Mouse (Mus musculus) gastrocnemius, adult 2 months (tissue): Measurements from ENCODE around the gene Galnt2. TPM values are rescaled to one million over a fixed set of nuclear protein-coding genes. Genes with fewer than 3 reads are reported as not detected.

Experiments used
- DNase-seq: peaks from one replicate; pipeline ENCODE4 v3.0.0; 2022
- H3K27ac ChIP-seq: fragments of 200-600 bp; 2 replicates; pipeline ENCODE4 v1.8.1; 2022; ENCODE audit warnings: mild to moderate bottlenecking
- H3K4me3 ChIP-seq: fragments of 200-600 bp; 2 replicates; pipeline ENCODE4 v1.8.1; 2022; ENCODE audit warnings: mild to moderate bottlenecking, moderate library complexity
- CTCF ChIP-seq: fragments of 200-600 bp; IDR thresholded peaks from 2 replicates; pipeline ENCODE4 v1.8.1; 2022; ENCODE audit warnings: antibody characterized with exemption, mild to moderate bottlenecking, moderate library complexity
- intact Hi-C: fragments of 180-260 bp; cut with DNase I; formaldehyde crosslinking; loops from one replicate; pipeline ENCODE4 v1.15.1; 2025
- total RNA-seq, 2 experiments: library from RNA; stranded (reverse); gene quantifications; 2 replicates each; pipeline ENCODE4 v1.2.3; 2021

Galnt2 gene
- total RNA-seq, 2 experiments from 2014 or later, result 35.6 to 37.2 TPM

- DNase-seq, result peak; percentile 81
- peak overlapping the region; percentile 81 for H3K27ac ChIP-seq
- intact Hi-C loops, result no loop called here
- TF ChIP-seq CTCF, result no peak
- no peak overlapping the region; the same call in 1 of the 2 replicates for H3K4me3 ChIP-seq
Measured at GRCm38 (mm10) chr8:124307700-124308099, 76.5 kb downstream of the Galnt2 start.

DNA sequence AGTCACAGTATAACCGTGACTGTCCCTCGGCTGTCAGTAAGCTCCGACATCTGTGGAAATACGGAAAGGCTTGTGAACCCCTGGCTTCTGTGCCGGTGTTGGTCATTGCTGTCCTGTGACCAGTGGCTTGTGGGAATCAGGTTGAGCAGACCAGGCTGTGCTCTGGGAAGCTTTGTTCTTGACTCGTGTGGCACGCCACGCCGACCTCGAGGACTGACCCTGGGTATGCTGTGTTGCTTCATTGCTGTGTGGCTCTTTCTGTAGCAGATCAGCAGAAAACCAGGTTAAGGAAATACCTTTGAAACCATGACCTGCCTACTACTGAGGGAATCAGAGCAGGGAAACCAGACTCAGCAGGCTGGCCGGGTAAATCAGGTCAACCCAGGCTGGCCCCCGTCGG, 79.3 kb downstream of the Galnt2 start:
- no peak for TF ChIP-seq CTCF

GRCm38 (mm10) chr8:124311111-124311510, 79.9 kb downstream of the Galnt2 start:
- intact Hi-C loops, result no loop called here
- DNase-seq, result no peak
- no peak overlapping the region for H3K4me3 ChIP-seq

More for the DNA sequence above, 79.3 kb downstream of the Galnt2 start:
- DNase-seq, result no peak
- Histone ChIP-seq H3K4me3 (no peak overlapping the region), H3K27ac (no peak overlapping the region)
- intact Hi-C loops, result no loop called here

GRCm38 (mm10) chr8:124311723-124312122, 80.5 kb downstream of the Galnt2 start:
- intact Hi-C loops, result no loop called here
- no peak overlapping the region for H3K4me3 ChIP-seq
- no peak overlapping the region for H3K27ac ChIP-seq
- no peak for TF ChIP-seq CTCF
- DNase-seq, result no peak

More at GRCm38 (mm10) chr8:124311111-124311510, 79.9 kb downstream of the Galnt2 start:
- no peak for TF ChIP-seq CTCF
- no peak overlapping the region for H3K27ac ChIP-seq

DNA sequence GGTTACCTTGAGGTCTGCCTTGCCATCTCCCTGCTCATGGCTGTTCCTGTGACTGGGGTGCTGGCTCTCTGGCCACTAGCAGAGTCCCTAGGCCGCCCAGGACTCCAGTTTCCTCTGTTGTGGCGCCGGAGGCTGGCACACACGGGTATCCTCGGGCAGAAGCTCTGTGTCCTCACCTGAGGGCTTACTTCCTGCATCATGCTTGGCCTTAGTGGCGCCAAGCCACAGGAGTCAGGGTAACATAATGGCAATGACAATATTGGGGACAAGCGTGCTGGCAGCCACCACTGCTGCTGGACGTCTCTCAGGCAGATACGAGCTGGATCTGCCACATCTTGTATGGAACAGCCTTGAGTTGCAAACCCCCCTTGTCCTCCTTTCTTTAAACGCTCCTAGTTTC, 81.0 kb downstream of the Galnt2 start:
- no peak for DNase-seq
- TF ChIP-seq CTCF, result no peak
- intact Hi-C loops, result no loop called here
- H3K27ac ChIP-seq, result no peak overlapping the region; the same call in 1 of the 2 replicates
- H3K4me3 ChIP-seq, result no peak overlapping the region

DNA sequence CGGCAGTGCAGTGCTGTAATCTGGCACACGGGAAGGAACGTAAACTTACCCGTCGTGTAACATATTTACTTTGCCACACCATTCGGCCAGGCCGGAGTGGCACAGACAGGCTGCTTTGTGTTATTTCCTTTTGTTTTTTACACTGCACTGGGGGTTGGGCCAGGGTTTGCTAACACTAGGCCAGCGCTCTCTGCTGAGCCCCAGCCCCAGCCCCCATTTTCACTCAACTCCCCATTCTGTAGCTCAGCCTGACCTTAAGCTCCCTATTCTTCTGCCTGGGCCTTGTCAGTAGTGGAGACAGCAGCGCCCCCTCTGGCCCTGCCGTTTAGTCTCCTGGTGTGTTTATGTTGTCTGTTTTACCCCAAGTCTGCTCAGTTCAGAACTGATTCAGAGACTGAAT, 83.6 kb downstream of the Galnt2 start:
- H3K4me3 ChIP-seq, result no peak overlapping the region
- DNase-seq, result no peak
- peak; percentile 34; the same call in 1 of the 2 replicates for TF ChIP-seq CTCF
- H3K27ac ChIP-seq, result peak overlapping the region; percentile 41; the same call in 1 of the 2 replicates
- intact Hi-C loops, result no loop called here

GRCm38 (mm10) chr8:124316466-124317136, 85.4 kb downstream of the Galnt2 start:
- no peak for TF ChIP-seq CTCF
- intact Hi-C loops, result no loop called here
- Histone ChIP-seq H3K4me3 (peak overlapping the region; percentile 42), H3K27ac (peak overlapping the region; percentile 83)
- peak; percentile 93 for DNase-seq

- H3K27ac ChIP-seq, result peak overlapping the region; percentile 83
- TF ChIP-seq CTCF, result no peak
- peak overlapping the region; percentile 42 for H3K4me3 ChIP-seq
- intact Hi-C loops, result no loop called here
- DNase-seq, result peak; percentile 66
Measured at GRCm38 (mm10) chr8:124317191-124317682, 86.0 kb downstream of the Galnt2 start.

DNA sequence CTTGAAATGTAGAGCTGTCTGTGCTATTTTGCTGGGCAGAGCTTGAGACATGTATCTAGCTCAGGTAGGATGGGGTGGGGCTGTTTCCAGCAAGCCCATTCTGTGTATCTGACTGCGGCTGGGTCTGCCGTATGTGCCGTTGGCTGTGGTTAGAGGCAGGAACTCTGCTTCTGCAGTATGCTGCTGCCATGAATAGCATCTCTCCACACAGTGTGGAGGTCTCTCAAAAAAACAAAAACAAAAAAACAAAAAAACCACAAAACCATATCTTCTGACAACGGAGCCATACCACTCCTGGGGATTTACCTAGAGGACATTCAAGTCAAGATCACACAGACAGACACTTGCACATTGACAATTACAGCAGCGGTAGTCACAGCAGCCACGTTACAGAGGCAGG, 86.6 kb downstream of the Galnt2 start:
- Histone ChIP-seq H3K4me3 (no peak overlapping the region; the same call in 1 of the 2 replicates), H3K27ac (peak overlapping the region; percentile 83)
- intact Hi-C loops, result loop anchor here (2.0 kb wide), 1 partner anchor 33 kb away; no protein-coding TSS in a partner anchor
- DNase-seq, result no peak
- TF ChIP-seq CTCF, result no peak

GRCm38 (mm10) chr8:124318612-124319315, 87.6 kb downstream of the Galnt2 start:
- TF ChIP-seq CTCF, result no peak
- Histone ChIP-seq H3K27ac (peak overlapping the region; percentile 83), H3K4me3 (no peak overlapping the region)
- intact Hi-C loops, result loop anchor here (2.0 kb wide), 1 partner anchor 34 kb away; no protein-coding TSS in a partner anchor
- peak; percentile 80 for DNase-seq

- intact Hi-C loops, result loop anchor here (2.0 kb wide), 1 partner anchor 34 kb away; no protein-coding TSS in a partner anchor
- no peak for DNase-seq
- no peak overlapping the region for H3K4me3 ChIP-seq
- peak overlapping the region; percentile 83 for H3K27ac ChIP-seq
- no peak for TF ChIP-seq CTCF
Measured at GRCm38 (mm10) chr8:124319316-124319652, 88.1 kb downstream of the Galnt2 start.

- no peak overlapping the region for H3K4me3 ChIP-seq
- DNase-seq, result no peak
- peak overlapping the region; percentile 48; the same call in 1 of the 2 replicates for H3K27ac ChIP-seq
- intact Hi-C loops, result no loop called here
- no peak for TF ChIP-seq CTCF
Measured at GRCm38 (mm10) chr8:124321227-124321840, 90.1 kb downstream of the Galnt2 start.

- no peak for DNase-seq
- no peak overlapping the region for H3K27ac ChIP-seq
- H3K4me3 ChIP-seq, result no peak overlapping the region
- no peak for TF ChIP-seq CTCF
- intact Hi-C loops, result no loop called here
Measured at GRCm38 (mm10) chr8:124323356-124323755, 92.2 kb downstream of the Galnt2 start.
